Mouse (Mus musculus): ENCODE data around the gene Gm4846. TPM values are rescaled to one million over a fixed set of nuclear protein-coding genes. Genes with fewer than 3 reads are reported as not detected.

Gm4846 gene
- not detected for total RNA-seq (2023)

GRCm38 (mm10) chr1:166497488-166497887 is at the start of gene Gm4846:
Gm4846 (minus strand) TSS chr1:166497588.

Other genes with a start within 250 kb of the Gm4846 start
- gene Ildr2, start 243.4 kb downstream of the Gm4846 start, total RNA-seq (2023) = under 1 TPM in 1 of 2 experiments, not detected in 1; 0.13 TPM
- 10 to 100 TPM; 18.6 to 26.4 TPM for gene Tada1, start 118.5 kb downstream of the Gm4846 start, total RNA-seq (2023)
- 1 to 10 TPM; 1.5 to 2.0 TPM for gene Pogk, start 87.7 kb downstream of the Gm4846 start, total RNA-seq (2023)
- gene Gm4847, start 150.1 kb upstream of the Gm4846 start, total RNA-seq (2023) = not detected
- gene Fmo9, start 184.3 kb upstream of the Gm4846 start, total RNA-seq (2023) = not detected